Mouse (Mus musculus): ENCODE data around the gene Aplp2. TPM values are rescaled to one million over a fixed set of nuclear protein-coding genes. Genes with fewer than 3 reads are reported as not detected.

Aplp2 gene
- polyA plus RNA-seq, 1 experiment from 2014 or later: 186 TPM

- WGBS: 89% methylated on average over 1 of the region's 1 CpGs
- H3K4me1 ChIP-seq: peaks cover 14% of the 10 kb centered on the region
- H3K9me3 ChIP-seq: no peaks in the 10 kb centered on the region
- no peak overlapping the region for H3K4me2 ChIP-seq (replicated peaks)
- no peaks in the 10 kb centered on the region for H3K27me3 ChIP-seq
- ATAC-seq (ENCODE audit: low FRiP score, low read depth): no peak
- no peak overlapping the region for H3K4me3 ChIP-seq
- H3K36me3 ChIP-seq: peaks cover 13% of the 10 kb centered on the region
- no peak overlapping the region for H3K27ac ChIP-seq
- H3K9ac ChIP-seq: no peak overlapping the region
Observed at GRCm38 (mm10) chr9:31195573-31195972, 16.0 kb downstream of the Aplp2 start.

GRCm38 (mm10) chr9:31192378-31192777 lies 19.2 kb downstream of the Aplp2 start:
- Histone ChIP-seq H3K9ac (no peak overlapping the region), H3K36me3 (peaks cover 13% of the 10 kb centered on the region), H3K9me3 (no peaks in the 10 kb centered on the region), H3K4me1 (peaks cover 7% of the 10 kb centered on the region), H3K4me3 (no peak overlapping the region), H3K27ac (no peak overlapping the region), H3K4me2 (replicated peaks) (no peak overlapping the region), H3K27me3 (no peaks in the 10 kb centered on the region)
- no peak for ATAC-seq (ENCODE audit: low FRiP score, low read depth)
- 85% methylated on average over 7 of the region's 7 CpGs for WGBS

- Histone ChIP-seq H3K36me3 (peaks cover 13% of the 10 kb centered on the region), H3K27ac (no peak overlapping the region), H3K4me1 (peaks cover 7% of the 10 kb centered on the region), H3K9ac (no peak overlapping the region), H3K9me3 (no peaks in the 10 kb centered on the region), H3K4me3 (no peak overlapping the region), H3K4me2 (replicated peaks) (no peak overlapping the region), H3K27me3 (no peaks in the 10 kb centered on the region)
- 64% methylated on average over 7 of the region's 7 CpGs for WGBS
- ATAC-seq (ENCODE audit: low FRiP score, low read depth): no peak
Observed at GRCm38 (mm10) chr9:31191543-31191942, 20.1 kb downstream of the Aplp2 start.

GRCm38 (mm10) chr9:31189194-31189593 lies 22.4 kb downstream of the Aplp2 start:
- Histone ChIP-seq H3K4me3 (no peak overlapping the region), H3K36me3 (peaks cover 10% of the 10 kb centered on the region), H3K9ac (no peak overlapping the region), H3K27ac (no peak overlapping the region), H3K9me3 (no peaks in the 10 kb centered on the region), H3K4me2 (replicated peaks) (no peak overlapping the region), H3K4me1 (peaks cover 7% of the 10 kb centered on the region), H3K27me3 (no peaks in the 10 kb centered on the region)
- ATAC-seq (ENCODE audit: low FRiP score, low read depth): no peak
- 55% methylated on average over 2 of the region's 2 CpGs for WGBS

GRCm38 (mm10) chr9:31184439-31184838 lies 27.2 kb downstream of the Aplp2 start:
- Histone ChIP-seq H3K4me2 (replicated peaks) (no peak overlapping the region), H3K27me3 (no peaks in the 10 kb centered on the region), H3K4me1 (peaks cover 16% of the 10 kb centered on the region), H3K36me3 (no peaks in the 10 kb centered on the region), H3K4me3 (no peak overlapping the region), H3K9me3 (no peaks in the 10 kb centered on the region), H3K27ac (no peak overlapping the region), H3K9ac (no peak overlapping the region)
- WGBS: 97% methylated on average over 5 of the region's 5 CpGs
- ATAC-seq (ENCODE audit: low FRiP score, low read depth): no peak

- Histone ChIP-seq H3K4me3 (no peak overlapping the region), H3K27me3 (no peaks in the 10 kb centered on the region), H3K9me3 (no peaks in the 10 kb centered on the region), H3K4me1 (peaks cover 16% of the 10 kb centered on the region), H3K4me2 (replicated peaks) (no peak overlapping the region), H3K9ac (no peak overlapping the region), H3K27ac (no peak overlapping the region), H3K36me3 (no peaks in the 10 kb centered on the region)
- ATAC-seq (ENCODE audit: low FRiP score, low read depth): no peak
- 76% methylated on average over 4 of the region's 4 CpGs for WGBS
Observed at GRCm38 (mm10) chr9:31183061-31183460, 28.6 kb downstream of the Aplp2 start.

- H3K9me3 ChIP-seq: no peaks in the 10 kb centered on the region
- H3K27me3 ChIP-seq: no peaks in the 10 kb centered on the region
- 42% methylated on average over 10 of the region's 10 CpGs for WGBS
- no peak overlapping the region for H3K4me3 ChIP-seq
- no peak overlapping the region for H3K9ac ChIP-seq
- peaks cover 18% of the 10 kb centered on the region for H3K4me1 ChIP-seq
- peaks cover 7% of the 10 kb centered on the region for H3K36me3 ChIP-seq
- no peak for ATAC-seq (ENCODE audit: low FRiP score, low read depth)
- H3K27ac ChIP-seq: no peak overlapping the region
- no peak overlapping the region for H3K4me2 ChIP-seq (replicated peaks)
Observed at GRCm38 (mm10) chr9:31181291-31182085, 30.1 kb downstream of the Aplp2 start.

GRCm38 (mm10) chr9:31177692-31178091 lies 33.9 kb downstream of the Aplp2 start:
- Histone ChIP-seq H3K27ac (no peak overlapping the region), H3K4me3 (no peak overlapping the region), H3K9ac (no peak overlapping the region), H3K36me3 (peaks cover 24% of the 10 kb centered on the region), H3K27me3 (no peaks in the 10 kb centered on the region), H3K4me1 (peaks cover 18% of the 10 kb centered on the region), H3K4me2 (replicated peaks) (no peak overlapping the region), H3K9me3 (no peaks in the 10 kb centered on the region)
- 92% methylated on average over 6 of the region's 6 CpGs for WGBS
- no peak for ATAC-seq (ENCODE audit: low FRiP score, low read depth)

- no peak overlapping the region for H3K27ac ChIP-seq
- H3K4me1 ChIP-seq: peaks cover 8% of the 10 kb centered on the region; the same call in 1 of the 2 replicates
- H3K9me3 ChIP-seq: no peaks in the 10 kb centered on the region
- H3K9ac ChIP-seq: no peak overlapping the region
- no peaks in the 10 kb centered on the region for H3K27me3 ChIP-seq
- H3K4me3 ChIP-seq: no peak overlapping the region
- ATAC-seq (ENCODE audit: low FRiP score, low read depth): no peak
- 82% methylated on average over 8 of the region's 8 CpGs for WGBS
- H3K4me2 ChIP-seq (replicated peaks): no peak overlapping the region
- H3K36me3 ChIP-seq: peaks cover 30% of the 10 kb centered on the region
Observed at GRCm38 (mm10) chr9:31176379-31177130, 35.1 kb downstream of the Aplp2 start.

GRCm38 (mm10) chr9:31175978-31176377 lies 35.6 kb downstream of the Aplp2 start:
- H3K36me3 ChIP-seq: peaks cover 35% of the 10 kb centered on the region
- WGBS: 65% methylated on average over 3 of the region's 3 CpGs

GRCm38 (mm10) chr9:31175346-31175745 lies 36.3 kb downstream of the Aplp2 start:
- Histone ChIP-seq H3K9ac (no peak overlapping the region; the same call in 1 of the 2 replicates), H3K4me3 (no peak overlapping the region), H3K9me3 (no peaks in the 10 kb centered on the region), H3K27ac (no peak overlapping the region), H3K4me1 (0 out of 2 replicates have a peak, but pooled peaks cover 2% of the 10 kb centered on the region), H3K27me3 (no peaks in the 10 kb centered on the region), H3K4me2 (replicated peaks) (no peak overlapping the region), H3K36me3 (peaks cover 40% of the 10 kb centered on the region)
- ATAC-seq (ENCODE audit: low FRiP score, low read depth): no peak
- WGBS: 92% methylated on average over 6 of the region's 6 CpGs

More at GRCm38 (mm10) chr9:31175978-31176377, 35.6 kb downstream of the Aplp2 start:
- no peak overlapping the region for H3K27ac ChIP-seq
- H3K4me3 ChIP-seq: no peak overlapping the region
- no peak overlapping the region for H3K9ac ChIP-seq
- no peaks in the 10 kb centered on the region for H3K27me3 ChIP-seq
- 0 out of 2 replicates have a peak, but pooled peaks cover 2% of the 10 kb centered on the region for H3K4me1 ChIP-seq
- no peak overlapping the region for H3K4me2 ChIP-seq (replicated peaks)
- H3K9me3 ChIP-seq: no peaks in the 10 kb centered on the region
- ATAC-seq (ENCODE audit: low FRiP score, low read depth): no peak

- H3K4me1 ChIP-seq: no peaks in the 10 kb centered on the region
- H3K27ac ChIP-seq: no peak overlapping the region
- H3K27me3 ChIP-seq: no peaks in the 10 kb centered on the region
- 92% methylated on average over 22 of the region's 22 CpGs for WGBS
- H3K4me3 ChIP-seq: no peak overlapping the region
- H3K4me2 ChIP-seq (replicated peaks): no peak overlapping the region
- H3K9me3 ChIP-seq: no peaks in the 10 kb centered on the region
- H3K9ac ChIP-seq: no peak overlapping the region; the same call in 1 of the 2 replicates
- no peak for ATAC-seq (ENCODE audit: low FRiP score, low read depth)
- H3K36me3 ChIP-seq: peaks cover 66% of the 10 kb centered on the region
Observed at GRCm38 (mm10) chr9:31168356-31169093, 43.1 kb downstream of the Aplp2 start.

Measured in limb, embryonic 13.5 days (tissue).